Mouse (Mus musculus) kidney, embryonic 16.5 days (tissue): Measurements from ENCODE around the gene 4833423E24Rik. TPM values are rescaled to one million over a fixed set of nuclear protein-coding genes. Genes with fewer than 3 reads are reported as not detected.

ENCODE experiments used
- ATAC-seq: fragments of 200-750 bp; cut with Nextera tagmentation; 2 replicates; pipeline ENCODE4 v1.8.0; 2017; ENCODE audit warnings: moderate TSS enrichment; ENCODE audit not compliant: low FRiP score, low TSS enrichment
- H3K27ac ChIP-seq: fragments of 300-500 bp; sonication (generic); 2 replicates; pipeline ENCODE4 v1.5.1; 2014; ENCODE audit warnings: low read length
- H3K27me3 ChIP-seq: fragments of 300-500 bp; sonication (generic); 2 replicates; pipeline ENCODE4 v1.6.1; 2014; ENCODE audit warnings: low read length, control low read depth, mixed read lengths; ENCODE audit not compliant: insufficient read depth
- H3K36me3 ChIP-seq: fragments of 300-500 bp; sonication (generic); 2 replicates; pipeline ENCODE4 v1.6.1; 2014; ENCODE audit warnings: low read length, control low read depth, mixed read lengths; ENCODE audit not compliant: insufficient read depth
- H3K4me1 ChIP-seq: fragments of 300-500 bp; sonication (generic); 2 replicates; pipeline ENCODE4 v1.6.1; 2014; ENCODE audit warnings: low read length, control low read depth, mixed read lengths; ENCODE audit not compliant: insufficient read depth
- H3K4me2 ChIP-seq: fragments of 300-500 bp; sonication (generic); replicated peaks from 2 replicates; pipeline ENCODE4 v1.6.1; 2014; ENCODE audit warnings: low read depth, low read length
- H3K4me3 ChIP-seq: fragments of 300-500 bp; sonication (generic); 2 replicates; pipeline ENCODE4 v1.5.1; 2014; ENCODE audit warnings: mild to moderate bottlenecking, low read length
- H3K9ac ChIP-seq: fragments of 300-500 bp; sonication (generic); replicated peaks from 2 replicates; pipeline ENCODE4 v1.6.1; 2014; ENCODE audit warnings: low read length
- H3K9me3 ChIP-seq: fragments of 300-500 bp; sonication (generic); 2 replicates; pipeline ENCODE4 v1.6.1; 2016; ENCODE audit warnings: low read length, control low read depth
- WGBS: fragments of 180-500 bp; shearing (Covaris S2); extraction: QIAGEN DNeasy Blood & Tissue Kit; methylation state at CpG from one replicate; pipeline ENCODE4 v1.1.7; 2014; 5-methylcytosine and 5-hydroxymethylcytosine counted together
- polyA plus RNA-seq: library from polyadenylated mRNA; unstranded; fragments of >200 nt; fragmentation: Nextera tagmentation; extraction: Ambion mirVana; gene quantifications from 2 replicates; pipeline ENCODE4 v1.2.1, GENCODE M21; 2015

4833423E24Rik gene
- polyA plus RNA-seq, 1 experiment from 2014 or later, result not detected

GRCm38 (mm10) chr2:85466801-85467325, 52.0 kb downstream of the 4833423E24Rik start:
- H3K4me2 ChIP-seq, result no peak overlapping the region
- no peaks in the 10 kb centered on the region for H3K9me3 ChIP-seq
- H3K4me1 ChIP-seq, result no peaks in the 10 kb centered on the region
- no peak overlapping the region for H3K4me3 ChIP-seq
- H3K9ac ChIP-seq, result no peak overlapping the region
- no peak for ATAC-seq
- no peaks in the 10 kb centered on the region for H3K27me3 ChIP-seq
- WGBS, result 77% methylated on average over 3 of the region's 3 CpGs
- H3K36me3 ChIP-seq, result no peaks in the 10 kb centered on the region
- H3K27ac ChIP-seq, result no peak overlapping the region

- ATAC-seq, result no peak
- H3K4me3 ChIP-seq, result no peak within 1 kb of the TSS
Measured at GRCm38 (mm10) chr2:85443539-85443938, 75.3 kb downstream of the 4833423E24Rik start, which contains the start of gene Olfr995. Gene Olfr995 (minus strand): TSS chr2:85443639.

GRCm38 (mm10) chr2:85442546-85442945, 76.3 kb downstream of the 4833423E24Rik start:
- no peak for ATAC-seq

More at GRCm38 (mm10) chr2:85443539-85443938, 75.3 kb downstream of the 4833423E24Rik start, which contains the start of gene Olfr995:
- Histone ChIP-seq H3K27ac (no peak within 1 kb of the TSS), H3K9me3 (no peaks in the 10 kb centered on the region), H3K36me3 (no peaks in the 10 kb centered on the region), H3K4me1 (no peaks in the 10 kb centered on the region), H3K27me3 (no peaks in the 10 kb centered on the region), H3K9ac (no peak within 1 kb of the TSS), H3K4me2 (no peak within 1 kb of the TSS)
- WGBS, result 36% methylated on average over 1 of the region's 1 CpGs

GRCm38 (mm10) chr2:85436351-85436750, 82.5 kb downstream of the 4833423E24Rik start, which contains the start of gene Olfr994:
Gene Olfr994 (minus strand): TSS chr2:85436451.
- no peak for ATAC-seq
- no peaks in the 10 kb centered on the region for H3K9me3 ChIP-seq
- no peak within 1 kb of the TSS for H3K4me2 ChIP-seq
- H3K4me1 ChIP-seq, result no peaks in the 10 kb centered on the region
- H3K27ac ChIP-seq, result no peak within 1 kb of the TSS
- no peaks in the 10 kb centered on the region for H3K27me3 ChIP-seq
- no peaks in the 10 kb centered on the region for H3K36me3 ChIP-seq
- no peak within 1 kb of the TSS for H3K9ac ChIP-seq
- H3K4me3 ChIP-seq, result no peak within 1 kb of the TSS
- WGBS, result 88% methylated on average over 3 of the region's 3 CpGs

More at GRCm38 (mm10) chr2:85442546-85442945, 76.3 kb downstream of the 4833423E24Rik start:
- Histone ChIP-seq H3K4me1 (no peaks in the 10 kb centered on the region), H3K9me3 (no peaks in the 10 kb centered on the region), H3K9ac (no peak overlapping the region), H3K27me3 (no peaks in the 10 kb centered on the region), H3K27ac (no peak overlapping the region), H3K36me3 (no peaks in the 10 kb centered on the region), H3K4me3 (no peak overlapping the region), H3K4me2 (no peak overlapping the region)

Other genes starting within 250 kb of the 4833423E24Rik start
- gene Olfr987, start 179.7 kb downstream of the 4833423E24Rik start, polyA plus RNA-seq, result not detected in 2 replicates
- gene Olfr988, start 155.8 kb downstream of the 4833423E24Rik start, polyA plus RNA-seq, result not detected in 2 replicates
- gene Olfr992, start 109.6 kb downstream of the 4833423E24Rik start, polyA plus RNA-seq, result not detected in 2 replicates
- gene Olfr993, start 104.1 kb downstream of the 4833423E24Rik start, polyA plus RNA-seq, result not detected in 2 replicates
- not detected in 2 replicates for gene Olfr994, start 82.6 kb downstream of the 4833423E24Rik start, polyA plus RNA-seq
- not detected in 2 replicates for gene Olfr995, start 75.4 kb downstream of the 4833423E24Rik start, polyA plus RNA-seq
- gene Olfr996, start 60.2 kb upstream of the 4833423E24Rik start, polyA plus RNA-seq, result not detected in 2 replicates
- not detected in 2 replicates for gene Olfr998, start 69.9 kb upstream of the 4833423E24Rik start, polyA plus RNA-seq
- not detected in 2 replicates for gene Olfr1000, start 92.9 kb upstream of the 4833423E24Rik start, polyA plus RNA-seq
- gene Olfr1002, start 131.7 kb upstream of the 4833423E24Rik start, polyA plus RNA-seq, result not detected in 2 replicates
- not detected in 2 replicates for gene Olfr154, start 145.4 kb upstream of the 4833423E24Rik start, polyA plus RNA-seq
- gene Olfr1006, start 159.7 kb upstream of the 4833423E24Rik start, polyA plus RNA-seq, result not detected in 2 replicates
- gene Olfr1008, start 170.4 kb upstream of the 4833423E24Rik start, polyA plus RNA-seq, result not detected in 2 replicates
- gene Olfr1009, start 196.4 kb upstream of the 4833423E24Rik start, polyA plus RNA-seq, result not detected in 2 replicates
- gene Olfr1012, start 243.7 kb upstream of the 4833423E24Rik start, polyA plus RNA-seq, result not detected in 2 replicates
- not detected in 2 replicates for gene Olfr1013, start 248.1 kb upstream of the 4833423E24Rik start, polyA plus RNA-seq